Mouse (Mus musculus): ENCODE measurements around the gene C1qbp. TPM values are rescaled to one million over a fixed set of nuclear protein-coding genes. Genes with fewer than 3 reads are reported as not detected.
A peak's percentile ranks its signal among the peaks of the same experiment; 100 is the strongest.

Gene C1qbp
- polyA plus RNA-seq, 1 experiment from 2014 or later = 292 TPM

DNA sequence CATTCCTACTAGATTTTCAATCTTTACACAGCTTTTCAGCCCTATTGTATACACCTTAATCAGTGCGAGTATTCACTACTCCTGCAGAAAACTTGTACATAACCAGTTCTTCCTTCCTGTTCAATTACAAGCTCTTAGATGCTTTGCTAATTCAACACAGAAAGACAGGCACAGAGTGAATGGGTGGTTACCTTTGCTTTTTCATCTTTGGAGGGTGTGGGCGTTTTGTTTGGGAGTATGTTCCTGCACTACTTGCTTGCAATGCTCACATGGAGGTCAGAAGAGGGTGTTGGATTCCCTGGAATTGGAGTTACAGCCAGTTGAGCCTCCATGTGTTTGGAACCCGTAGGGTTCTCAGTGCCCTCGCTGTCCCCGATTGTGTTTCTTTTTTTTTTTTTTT is 22.2 kb upstream of the C1qbp start:
- 0 out of 2 replicates have a peak overlapping the region, but pooled peaks have one; percentile 18 for H3K9ac ChIP-seq (ENCODE audit: low read depth, low read length)
- H3K4me1 ChIP-seq (replicated peaks; ENCODE audit: insufficient read depth, low read length) = 0 out of 2 replicates have a peak, but pooled peaks cover 5% of the 10 kb centered on the region
- H3K27ac ChIP-seq = no peak overlapping the region
- no peak for DNase-seq (ENCODE audit: low spot score)
- peak overlapping the region; percentile 53 for H3K4me2 ChIP-seq (ENCODE audit: low read length)
- H3K9me3 ChIP-seq (replicated peaks; ENCODE audit: low read length) = no peaks in the 10 kb centered on the region
- 45% methylated on average over 5 of the region's 5 CpGs for WGBS
- no peak for ATAC-seq (replicated peaks; ENCODE audit: low FRiP score, low read depth)
- TF ChIP-seq CTCF (IDR thresholded peaks at IDR 0.05; ENCODE audit: low read depth) = no peak
- peak overlapping the region; percentile 93 for H3K4me3 ChIP-seq (replicated peaks; ENCODE audit: low read depth, low read length)
- peaks cover 20% of the 10 kb centered on the region for H3K36me3 ChIP-seq (ENCODE audit: insufficient read depth, low read length)
- H3K27me3 ChIP-seq (ENCODE audit: insufficient read depth, low read length) = no peaks in the 10 kb centered on the region

DNA sequence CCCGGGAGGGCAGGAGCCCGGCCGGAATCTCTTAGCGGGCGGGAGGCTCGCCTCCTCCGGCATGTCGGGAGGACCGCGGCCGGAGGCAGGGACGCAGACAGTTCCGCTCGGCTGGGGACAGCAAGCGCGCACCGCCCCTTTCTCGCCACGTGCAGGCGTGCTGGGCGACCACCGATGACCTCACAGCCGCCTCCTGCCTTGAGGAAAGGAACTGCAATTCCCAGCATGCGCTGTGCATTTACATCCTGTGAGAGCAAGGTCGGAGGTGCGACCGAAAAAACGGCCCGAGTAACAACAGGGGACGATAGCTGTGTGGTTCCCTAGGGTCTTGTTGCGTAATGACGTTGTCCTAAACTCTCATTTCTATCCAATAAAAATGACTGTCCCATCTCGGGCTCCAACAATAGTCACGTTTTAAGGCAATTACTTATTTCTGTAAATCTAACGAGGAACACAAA is 21.5 kb upstream of the C1qbp start, which contains the start of gene Dhx33:
Dhx33 (minus strand) TSS at position 122 of the 458 bp plus-strand sequence.
- H3K27ac ChIP-seq = peak within 1 kb of the TSS; percentile 76
- H3K27me3 ChIP-seq (ENCODE audit: insufficient read depth, low read length) = no peaks in the 10 kb centered on the region
- ATAC-seq (replicated peaks; ENCODE audit: low FRiP score, low read depth) (peak; percentile 97), DNase-seq (ENCODE audit: low spot score) (peak; percentile 99)
- 0 out of 2 replicates have a peak, but pooled peaks cover 5% of the 10 kb centered on the region for H3K4me1 ChIP-seq (replicated peaks; ENCODE audit: insufficient read depth, low read length)
- 0% methylated on average over 34 of the region's 35 CpGs for WGBS
- H3K9ac ChIP-seq (ENCODE audit: low read depth, low read length) = peak within 1 kb of the TSS; percentile 71
- peak within 1 kb of the TSS; percentile 93 for H3K4me3 ChIP-seq (replicated peaks; ENCODE audit: low read depth, low read length)
- H3K36me3 ChIP-seq (ENCODE audit: insufficient read depth, low read length) = peaks cover 20% of the 10 kb centered on the region
- H3K4me2 ChIP-seq (ENCODE audit: low read length) = peak within 1 kb of the TSS; percentile 75
- TF ChIP-seq CTCF (IDR thresholded peaks at IDR 0.05; ENCODE audit: low read depth) = peak; percentile 37; the same call in 1 of the 2 replicates
- H3K9me3 ChIP-seq (replicated peaks; ENCODE audit: low read length) = no peaks in the 10 kb centered on the region

DNA sequence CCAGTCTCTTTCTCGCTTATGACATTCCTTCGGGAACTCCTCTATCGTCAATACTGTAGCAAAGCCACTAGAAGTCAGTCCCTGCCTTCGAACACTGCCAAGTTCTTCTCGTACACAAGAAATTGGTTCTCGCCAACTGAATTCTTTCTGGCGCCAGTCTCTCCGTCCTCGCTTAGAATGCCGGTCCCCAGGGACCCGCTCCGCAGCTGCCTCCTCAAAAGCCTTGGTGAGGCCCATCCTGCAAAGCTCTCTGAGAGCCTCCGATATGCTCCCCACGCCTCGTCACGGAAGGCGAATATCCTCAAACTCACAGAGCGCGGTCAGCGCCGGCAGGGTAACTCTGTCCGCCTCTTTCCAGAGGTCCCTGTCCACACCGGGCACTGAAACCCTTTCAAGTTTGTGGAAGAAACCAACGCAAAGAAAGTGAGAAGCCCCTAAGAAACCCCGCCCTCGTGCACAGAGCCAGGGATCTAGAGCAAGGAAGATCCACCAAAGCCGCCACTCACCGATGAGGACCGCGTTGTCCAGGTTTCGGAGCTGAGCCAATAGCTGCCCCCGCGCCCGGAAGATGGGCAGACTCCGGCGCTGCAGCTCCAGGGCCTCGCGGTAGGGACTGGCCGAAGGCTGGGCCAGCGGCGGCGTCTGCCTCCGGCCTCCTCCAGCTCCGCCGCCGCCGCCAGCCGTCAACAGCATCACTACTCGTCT is 20.9 kb upstream of the C1qbp start:
- peak; percentile 49 for DNase-seq (ENCODE audit: low spot score)

DNA sequence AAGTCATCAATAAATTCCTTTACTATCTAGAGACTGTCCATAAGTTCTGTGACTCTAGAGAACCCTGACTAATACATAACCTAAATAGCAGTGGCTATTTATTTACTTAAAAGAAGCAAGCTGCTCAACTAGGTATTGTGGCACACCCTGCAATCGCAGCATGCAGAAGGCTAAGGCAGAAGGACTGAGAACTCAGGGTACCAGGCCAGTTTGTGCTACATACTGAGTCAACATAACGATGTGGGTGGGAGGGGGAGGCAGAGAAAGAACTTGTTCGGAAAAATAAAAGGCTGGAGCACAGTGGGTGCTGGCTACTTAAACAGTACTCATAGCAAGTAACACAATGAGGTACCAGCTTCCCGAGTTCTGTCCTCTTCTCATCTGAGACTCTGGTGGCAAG is 18.3 kb upstream of the C1qbp start:
- no peak for TF ChIP-seq CTCF (IDR thresholded peaks at IDR 0.05; ENCODE audit: low read depth)
- Histone ChIP-seq H3K27me3 (ENCODE audit: insufficient read depth, low read length) (no peaks in the 10 kb centered on the region), H3K9ac (ENCODE audit: low read depth, low read length) (no peak overlapping the region), H3K4me1 (replicated peaks; ENCODE audit: insufficient read depth, low read length) (0 out of 2 replicates have a peak, but pooled peaks cover 5% of the 10 kb centered on the region), H3K4me3 (replicated peaks; ENCODE audit: low read depth, low read length) (no peak overlapping the region), H3K4me2 (ENCODE audit: low read length) (no peak overlapping the region), H3K36me3 (ENCODE audit: insufficient read depth, low read length) (peaks cover 23% of the 10 kb centered on the region), H3K9me3 (replicated peaks; ENCODE audit: low read length) (no peaks in the 10 kb centered on the region), H3K27ac (no peak overlapping the region)
- WGBS = 87% methylated on average over 4 of the region's 4 CpGs
- DNase-seq (ENCODE audit: low spot score) (no peak), ATAC-seq (replicated peaks; ENCODE audit: low FRiP score, low read depth) (no peak)

More for the DNA sequence above, 20.9 kb upstream of the C1qbp start:
- H3K36me3 ChIP-seq (ENCODE audit: insufficient read depth, low read length) = peaks cover 18% of the 10 kb centered on the region
- peak overlapping the region; percentile 75 for H3K4me2 ChIP-seq (ENCODE audit: low read length)
- peak overlapping the region; percentile 76 for H3K27ac ChIP-seq
- no peaks in the 10 kb centered on the region for H3K9me3 ChIP-seq (replicated peaks; ENCODE audit: low read length)
- under 1% methylated on average over 49 of the region's 49 CpGs for WGBS
- peak overlapping the region; percentile 71 for H3K9ac ChIP-seq (ENCODE audit: low read depth, low read length)
- no peak for TF ChIP-seq CTCF (IDR thresholded peaks at IDR 0.05; ENCODE audit: low read depth)
- peak overlapping the region; percentile 93 for H3K4me3 ChIP-seq (replicated peaks; ENCODE audit: low read depth, low read length)
- ATAC-seq (replicated peaks; ENCODE audit: low FRiP score, low read depth) = peak; percentile 79
- no peaks in the 10 kb centered on the region for H3K27me3 ChIP-seq (ENCODE audit: insufficient read depth, low read length)
- 0 out of 2 replicates have a peak, but pooled peaks cover 5% of the 10 kb centered on the region for H3K4me1 ChIP-seq (replicated peaks; ENCODE audit: insufficient read depth, low read length)

DNA sequence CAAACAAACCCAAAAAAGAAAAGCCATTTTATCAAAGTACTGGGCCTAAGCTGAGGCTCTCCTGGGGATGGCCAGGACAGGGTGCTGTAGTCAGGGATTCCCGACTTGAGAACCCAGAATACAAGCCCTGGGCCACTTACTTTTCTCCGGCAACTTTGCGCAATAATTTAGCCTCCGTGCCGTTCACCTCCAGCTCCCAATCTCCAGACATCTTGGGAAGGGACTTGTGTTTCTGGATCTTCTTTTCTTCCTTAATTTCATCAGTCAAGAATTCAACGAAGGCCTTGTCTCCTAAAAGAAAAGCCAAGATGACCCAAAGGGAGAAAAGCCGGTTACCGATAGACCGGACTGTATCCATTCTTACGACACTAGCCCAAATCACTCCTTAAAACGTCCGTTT is 796 bp downstream of the C1qbp start:
- Histone ChIP-seq H3K4me1 (replicated peaks; ENCODE audit: insufficient read depth, low read length) (0 out of 2 replicates have a peak, but pooled peaks cover 7% of the 10 kb centered on the region), H3K4me2 (ENCODE audit: low read length) (peak overlapping the region; percentile 58), H3K27me3 (ENCODE audit: insufficient read depth, low read length) (no peaks in the 10 kb centered on the region), H3K4me3 (replicated peaks; ENCODE audit: low read depth, low read length) (peak overlapping the region; percentile 98), H3K9me3 (replicated peaks; ENCODE audit: low read length) (no peaks in the 10 kb centered on the region), H3K27ac (0 out of 2 replicates have a peak overlapping the region, but pooled peaks have one; percentile 43), H3K36me3 (ENCODE audit: insufficient read depth, low read length) (peaks cover 34% of the 10 kb centered on the region), H3K9ac (ENCODE audit: low read depth, low read length) (peak overlapping the region; percentile 86)
- DNase-seq (ENCODE audit: low spot score) (peak; percentile 0), ATAC-seq (replicated peaks; ENCODE audit: low FRiP score, low read depth) (no peak)
- WGBS = 4% methylated on average over 12 of the region's 12 CpGs
- no peak for TF ChIP-seq CTCF (IDR thresholded peaks at IDR 0.05; ENCODE audit: low read depth)

DNA sequence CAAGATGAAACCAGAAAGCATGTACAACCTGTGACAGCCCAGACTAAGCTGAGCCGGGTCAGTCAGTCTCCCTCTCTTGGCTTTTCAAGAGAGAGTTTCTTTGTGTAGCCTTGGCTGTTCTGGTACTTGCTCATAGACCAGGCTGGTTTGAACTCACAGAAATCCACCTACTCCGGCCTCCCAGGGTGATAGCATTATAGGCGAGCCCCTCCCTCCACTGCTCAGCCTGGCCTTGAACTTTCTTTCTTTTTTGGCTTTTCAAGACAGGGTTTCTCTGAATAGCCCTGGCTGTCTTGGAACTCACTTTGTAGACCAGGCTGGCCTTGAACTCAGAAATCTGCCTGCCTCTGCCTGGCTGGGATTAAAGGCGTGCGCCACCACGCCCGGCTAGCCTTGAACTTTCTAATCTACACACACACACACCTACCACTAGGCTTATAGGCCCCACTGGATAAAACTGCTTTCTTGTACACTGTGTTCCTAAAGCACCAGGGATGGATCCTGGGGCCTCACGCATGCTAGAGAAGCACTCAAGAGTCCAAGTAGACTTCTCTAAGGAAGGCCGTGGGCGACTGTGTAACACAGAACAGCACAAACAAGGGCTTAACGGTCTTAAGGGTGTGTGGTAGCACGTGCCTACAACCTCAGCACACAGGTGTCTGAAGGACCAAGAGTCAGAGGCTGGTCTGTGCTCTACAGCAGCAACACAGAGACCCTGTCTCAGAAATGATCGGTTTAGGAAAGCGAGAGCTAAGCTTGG is 1.9 kb downstream of the C1qbp start:
- WGBS = 89% methylated on average over 14 of the region's 14 CpGs
- Histone ChIP-seq H3K4me1 (replicated peaks; ENCODE audit: insufficient read depth, low read length) (0 out of 2 replicates have a peak, but pooled peaks cover 7% of the 10 kb centered on the region), H3K27me3 (ENCODE audit: insufficient read depth, low read length) (no peaks in the 10 kb centered on the region), H3K9me3 (replicated peaks; ENCODE audit: low read length) (no peaks in the 10 kb centered on the region), H3K4me3 (replicated peaks; ENCODE audit: low read depth, low read length) (no peak overlapping the region), H3K4me2 (ENCODE audit: low read length) (peak overlapping the region; percentile 58), H3K27ac (no peak overlapping the region), H3K9ac (ENCODE audit: low read depth, low read length) (0 out of 2 replicates have a peak overlapping the region, but pooled peaks have one; percentile 5), H3K36me3 (ENCODE audit: insufficient read depth, low read length) (peaks cover 40% of the 10 kb centered on the region)
- TF ChIP-seq CTCF (IDR thresholded peaks at IDR 0.05; ENCODE audit: low read depth) = no peak
- no peak for ATAC-seq (replicated peaks; ENCODE audit: low FRiP score, low read depth)
- no peak for DNase-seq (ENCODE audit: low spot score)

All from kidney, postnatal 0 days (tissue).